Mouse (Mus musculus): ENCODE results near the gene Kdm1a. TPM values are rescaled to one million over a fixed set of nuclear protein-coding genes. Genes with fewer than 3 reads are reported as not detected.

Kdm1a gene
- 10 to 100 TPM; 41.8 to 51.0 TPM for total RNA-seq (2021)
- long read RNA-seq, experiment 1, transcript Kdm1a-202 (20 exons, 3,028 nt), result major isoform, 30 of 69 reads
- long read RNA-seq, experiment 1, transcript Kdm1a-203 (19 exons, 3,008 nt), result minor isoform, 19 of 69 reads
- long read RNA-seq, experiment 1, partial matches to known transcripts, result 13 of 69 reads
- long read RNA-seq, experiment 1, other reads (novel, unspliced or antisense), result 7 of 69 reads
- long read RNA-seq, experiment 2, transcript Kdm1a-202 (20 exons, 3,028 nt), result major isoform, 9 of 16 reads
- long read RNA-seq, experiment 2, transcript Kdm1a-203 (19 exons, 3,008 nt), result minor isoform, 6 of 16 reads
- long read RNA-seq, experiment 2, partial matches to known transcripts, result 0 of 16 reads
- long read RNA-seq, experiment 2, other reads (novel, unspliced or antisense), result 1 of 16 reads

GRCm38 (mm10) chr4:136602568-136602967 is at the start of gene Kdm1a:
TSS of gene Kdm1a (minus strand) at chr4:136602723.
- DNase-seq, result peak; percentile 97 to 98

- DNase-seq, result no peak
These were observed 49.5 kb upstream of the Kdm1a start for GRCm38 (mm10) chr4:136651882-136652527.

- peak in 1 of 2 experiments; percentile 36 for DNase-seq
These were observed 48.9 kb upstream of the Kdm1a start for GRCm38 (mm10) chr4:136651357-136651811.

GRCm38 (mm10) chr4:136650261-136650660 is 47.7 kb upstream of the Kdm1a start:
- DNase-seq, result no peak

- DNase-seq, result no peak
These were observed 47.1 kb upstream of the Kdm1a start for GRCm38 (mm10) chr4:136649480-136650196.

GRCm38 (mm10) chr4:136648922-136649479 is 46.5 kb upstream of the Kdm1a start:
- DNase-seq, result peak; percentile 81 to 86

GRCm38 (mm10) chr4:136638890-136639289 is 36.4 kb upstream of the Kdm1a start:
- DNase-seq, result no peak

GRCm38 (mm10) chr4:136638230-136638750 is 35.8 kb upstream of the Kdm1a start:
- DNase-seq, result no peak

- peak; percentile 15 to 34 for DNase-seq
These were observed 35.2 kb upstream of the Kdm1a start for GRCm38 (mm10) chr4:136637563-136638229.

GRCm38 (mm10) chr4:136636983-136637562 is 34.5 kb upstream of the Kdm1a start:
- DNase-seq, result no peak

- DNase-seq, result no peak
These were observed 34.0 kb upstream of the Kdm1a start for GRCm38 (mm10) chr4:136636511-136636910.

- DNase-seq, result no peak
These were observed 33.5 kb upstream of the Kdm1a start for GRCm38 (mm10) chr4:136635995-136636394.

GRCm38 (mm10) chr4:136631237-136631994 is 28.9 kb upstream of the Kdm1a start:
- peak; percentile 78 to 79 for DNase-seq

- no peak for DNase-seq
These were observed 24.1 kb upstream of the Kdm1a start for GRCm38 (mm10) chr4:136626590-136626989.

- DNase-seq, result no peak
These were observed 19.9 kb upstream of the Kdm1a start, which contains the start of gene Lactbl1 for GRCm38 (mm10) chr4:136622388-136622787. TSS of gene Lactbl1 (plus strand) at chr4:136622621.

- DNase-seq, result no peak
These were observed 19.4 kb upstream of the Kdm1a start for GRCm38 (mm10) chr4:136621956-136622355.

- peak in 1 of 2 experiments; percentile 54 for DNase-seq
These were observed 18.8 kb upstream of the Kdm1a start for GRCm38 (mm10) chr4:136621336-136621735.

GRCm38 (mm10) chr4:136613657-136614056 is 11.1 kb upstream of the Kdm1a start:
- no peak for DNase-seq

GRCm38 (mm10) chr4:136610387-136610856 is 7.9 kb upstream of the Kdm1a start, which contains the start of gene Tex46:
TSS of gene Tex46 (plus strand) at chr4:136610437.
- DNase-seq, result no peak

Measured in adrenal gland, postnatal 36 days (tissue).